Mouse (Mus musculus) left cerebral cortex, adult 2 months (tissue): ENCODE results near the gene Calm5. TPM values are rescaled to one million over a fixed set of nuclear protein-coding genes. Genes with fewer than 3 reads are reported as not detected.

Experiments used
- DNase-seq, 2 experiments: peaks; one replicate each; pipeline ENCODE4 v3.0.0; 2021 to 2022; ENCODE audit warnings: low spot score in 2 of 2, mixed read lengths in 1 of 2; ENCODE audit errors: extremely low spot score in 1 of 2
- H3K27ac ChIP-seq: fragments of 200-600 bp; 2 replicates; pipeline ENCODE4 v1.8.1; 2022
- H3K4me3 ChIP-seq: fragments of 200-600 bp; 2 replicates; pipeline ENCODE4 v1.8.1; 2022
- CTCF ChIP-seq: fragments of 200-600 bp; IDR thresholded peaks from 2 replicates; pipeline ENCODE4 v1.8.1; 2022; ENCODE audit warnings: antibody characterized with exemption, mild to moderate bottlenecking, moderate library complexity
- intact Hi-C: fragments of 180-260 bp; cut with DNase I; formaldehyde crosslinking; loops from one replicate; pipeline ENCODE4 v1.15.1; 2025
- total RNA-seq, 2 experiments: library from RNA; stranded (reverse); gene quantifications; 2 replicates each; pipeline ENCODE4 v1.2.3; 2021

The Calm5 gene
- total RNA-seq, 2 experiments from 2014 or later: not detected

GRCm38 (mm10) chr13:3850330-3850729 is 3.6 kb upstream of the Calm5 start:
- no peak for TF ChIP-seq CTCF
- intact Hi-C loops: no loop called here
- Histone ChIP-seq H3K4me3 (no peak overlapping the region), H3K27ac (no peak overlapping the region)
- no peak for DNase-seq

GRCm38 (mm10) chr13:3854856-3855255 is 883 bp downstream of the Calm5 start:
- intact Hi-C loops: no loop called here
- TF ChIP-seq CTCF: no peak
- DNase-seq: no peak

GRCm38 (mm10) chr13:3856252-3856651 is 2.3 kb downstream of the Calm5 start:
- Histone ChIP-seq H3K4me3 (no peak overlapping the region), H3K27ac (no peak overlapping the region)
- no peak for TF ChIP-seq CTCF
- intact Hi-C loops: no loop called here
- DNase-seq: no peak

More at GRCm38 (mm10) chr13:3854856-3855255, 883 bp downstream of the Calm5 start:
- H3K27ac ChIP-seq: no peak overlapping the region
- no peak overlapping the region for H3K4me3 ChIP-seq

- H3K4me3 ChIP-seq: no peak overlapping the region
- intact Hi-C loops: no loop called here
- H3K27ac ChIP-seq: no peak overlapping the region
- DNase-seq: no peak
- TF ChIP-seq CTCF: no peak
Measured at GRCm38 (mm10) chr13:3861251-3861650, 7.3 kb downstream of the Calm5 start.

- no peak overlapping the region for H3K4me3 ChIP-seq
- no peak for DNase-seq
- intact Hi-C loops: no loop called here
- TF ChIP-seq CTCF: no peak
- no peak overlapping the region for H3K27ac ChIP-seq
Measured at GRCm38 (mm10) chr13:3862325-3862724, 8.4 kb downstream of the Calm5 start.

GRCm38 (mm10) chr13:3862922-3863580 is 9.1 kb downstream of the Calm5 start:
- TF ChIP-seq CTCF: no peak; the same call in 1 of the 2 replicates
- Histone ChIP-seq H3K27ac (no peak overlapping the region), H3K4me3 (no peak overlapping the region)
- DNase-seq: peak in 1 of 2 experiments; percentile 63
- intact Hi-C loops: no loop called here

GRCm38 (mm10) chr13:3865648-3866354 is 11.8 kb downstream of the Calm5 start:
- intact Hi-C loops: loop anchor here (5.0 kb wide), 1 partner anchor 88 kb away; no protein-coding TSS in a partner anchor
- H3K27ac ChIP-seq: no peak overlapping the region
- no peak overlapping the region for H3K4me3 ChIP-seq
- DNase-seq: no peak
- TF ChIP-seq CTCF: no peak

GRCm38 (mm10) chr13:3866355-3867052 is 12.5 kb downstream of the Calm5 start:
- DNase-seq: no peak
- intact Hi-C loops: loop anchor here (5.0 kb wide), 1 partner anchor 89 kb away; no protein-coding TSS in a partner anchor
- H3K27ac ChIP-seq: no peak overlapping the region
- no peak for TF ChIP-seq CTCF
- H3K4me3 ChIP-seq: no peak overlapping the region

- no peak for DNase-seq
- intact Hi-C loops: loop anchor here (5.0 kb wide), 1 partner anchor 90 kb away; no protein-coding TSS in a partner anchor
- no peak for TF ChIP-seq CTCF
Measured at GRCm38 (mm10) chr13:3867158-3867557, 13.2 kb downstream of the Calm5 start.

GRCm38 (mm10) chr13:3869901-3870300 is 15.9 kb downstream of the Calm5 start:
- no peak for TF ChIP-seq CTCF
- intact Hi-C loops: loop anchor here (5.0 kb wide), 1 partner anchor 93 kb away; no protein-coding TSS in a partner anchor

More at GRCm38 (mm10) chr13:3867158-3867557, 13.2 kb downstream of the Calm5 start:
- Histone ChIP-seq H3K27ac (no peak overlapping the region), H3K4me3 (no peak overlapping the region)

GRCm38 (mm10) chr13:3872832-3873231 is 18.9 kb downstream of the Calm5 start:
- DNase-seq: no peak
- Histone ChIP-seq H3K4me3 (no peak overlapping the region), H3K27ac (no peak overlapping the region)
- intact Hi-C loops: no loop called here
- no peak for TF ChIP-seq CTCF

More at GRCm38 (mm10) chr13:3869901-3870300, 15.9 kb downstream of the Calm5 start:
- Histone ChIP-seq H3K27ac (no peak overlapping the region), H3K4me3 (no peak overlapping the region)
- no peak for DNase-seq

- Histone ChIP-seq H3K4me3 (no peak overlapping the region), H3K27ac (no peak overlapping the region)
- DNase-seq: no peak
- intact Hi-C loops: no loop called here
- no peak for TF ChIP-seq CTCF
Measured at GRCm38 (mm10) chr13:3876448-3876847, 22.5 kb downstream of the Calm5 start.
